Mouse (Mus musculus) T-helper 17 cell (primary cell): ENCODE results near the gene Ppp1r16b.

Experiments used
- in situ Hi-C, 2 experiments: fragments of 300-600 bp; cut with MboI, MseI; formaldehyde crosslinking; loops; 1 replicate in 1 of 2; 2 replicates in 1 of 2; pipeline ENCODE4 v1.15.1; 2025; ENCODE audit warnings: high pct_unique_total_duplicates in 2 of 2

Gene Ppp1r16b

DNA sequence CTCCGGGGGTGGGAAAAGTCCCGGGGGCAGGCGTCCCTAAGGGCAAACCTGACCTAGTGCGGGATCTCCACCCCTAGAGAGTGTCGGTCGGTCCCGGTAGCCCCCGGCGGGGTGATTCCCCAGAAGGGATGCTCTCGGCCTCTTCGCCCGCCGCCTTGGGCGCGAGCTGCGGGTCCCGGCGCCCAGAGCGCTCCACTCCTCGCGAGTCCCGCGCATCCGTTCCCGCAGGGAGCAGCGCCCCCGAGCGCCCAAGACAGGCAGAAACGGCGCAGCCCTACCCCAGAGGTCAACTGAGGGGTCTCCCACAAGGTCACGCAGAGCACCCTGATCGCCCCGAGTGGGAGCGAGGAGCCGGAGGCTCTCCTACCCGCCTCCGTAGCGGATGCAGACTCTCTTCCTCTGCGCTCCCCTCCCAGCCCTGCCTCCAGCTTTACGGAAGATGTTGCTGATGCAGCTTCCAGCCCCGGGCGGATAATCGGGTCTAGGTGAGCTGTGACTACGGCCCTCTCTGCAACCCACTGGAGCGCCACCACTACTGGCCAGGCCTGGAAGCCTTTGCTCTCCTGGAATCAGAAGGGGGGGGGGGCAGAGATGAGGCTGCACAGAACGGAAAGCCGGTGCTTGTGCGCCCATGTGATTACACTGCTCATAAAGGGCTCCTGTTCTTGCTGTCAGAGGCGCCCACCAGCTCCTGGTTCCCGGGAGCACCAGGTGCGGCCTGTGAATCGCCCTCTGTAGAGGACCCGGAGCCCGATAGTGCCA lies 2.7 kb downstream of the Ppp1r16b start:
- in situ Hi-C loops = loop anchor here in 1 of 2 experiments (5.0 kb wide), 2 partner anchors 69 to 636 kb away; no protein-coding TSS in a partner anchor

- in situ Hi-C loops = loop anchor here in 1 of 2 experiments (5.0 kb wide), 2 partner anchors 69 to 636 kb away; no protein-coding TSS in a partner anchor
Measured at GRCm38 (mm10) chr2:158668433-158669010, 3.3 kb downstream of the Ppp1r16b start.

- in situ Hi-C loops = loop anchor here in 1 of 2 experiments (5.0 kb wide), 3 partner anchors 38 to 637 kb away; no protein-coding TSS in a partner anchor
Measured at GRCm38 (mm10) chr2:158669199-158670195, 4.3 kb downstream of the Ppp1r16b start.

DNA sequence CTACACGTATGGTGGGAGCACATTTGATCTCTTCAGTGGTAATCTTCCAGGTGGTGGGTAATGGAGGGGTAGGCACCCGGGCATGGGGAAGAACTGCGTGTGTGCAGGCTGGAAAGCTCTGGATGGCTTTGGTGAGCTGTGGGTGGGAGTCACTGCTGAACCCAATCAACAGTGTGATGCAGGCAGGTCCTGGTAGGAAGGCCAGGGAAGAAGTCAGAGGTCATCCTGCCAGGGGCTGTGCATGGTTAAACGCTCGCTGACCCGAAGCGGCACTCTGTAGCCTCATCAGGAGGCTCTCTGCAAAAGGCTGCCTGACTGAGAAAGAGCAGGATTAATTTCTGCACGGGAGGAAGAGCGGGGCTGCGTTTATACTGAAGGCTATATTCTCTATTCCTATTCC lies 5.4 kb downstream of the Ppp1r16b start:
- in situ Hi-C loops = loop anchor here in 1 of 2 experiments (5.0 kb wide), 1 partner anchor 37 kb away; no protein-coding TSS in a partner anchor

- in situ Hi-C loops = loop anchor here in 1 of 2 experiments (5.0 kb wide), 1 partner anchor 34 kb away; no protein-coding TSS in a partner anchor
Measured at GRCm38 (mm10) chr2:158672829-158673228, 7.6 kb downstream of the Ppp1r16b start.

- in situ Hi-C loops = loop anchor here in 1 of 2 experiments (5.0 kb wide), 1 partner anchor 34 kb away; no protein-coding TSS in a partner anchor
Measured at GRCm38 (mm10) chr2:158673493-158673892, 8.3 kb downstream of the Ppp1r16b start.

GRCm38 (mm10) chr2:158674131-158674530 lies 8.9 kb downstream of the Ppp1r16b start:
- in situ Hi-C loops = loop anchor here in 1 of 2 experiments (5.0 kb wide), 1 partner anchor 33 kb away; no protein-coding TSS in a partner anchor

DNA sequence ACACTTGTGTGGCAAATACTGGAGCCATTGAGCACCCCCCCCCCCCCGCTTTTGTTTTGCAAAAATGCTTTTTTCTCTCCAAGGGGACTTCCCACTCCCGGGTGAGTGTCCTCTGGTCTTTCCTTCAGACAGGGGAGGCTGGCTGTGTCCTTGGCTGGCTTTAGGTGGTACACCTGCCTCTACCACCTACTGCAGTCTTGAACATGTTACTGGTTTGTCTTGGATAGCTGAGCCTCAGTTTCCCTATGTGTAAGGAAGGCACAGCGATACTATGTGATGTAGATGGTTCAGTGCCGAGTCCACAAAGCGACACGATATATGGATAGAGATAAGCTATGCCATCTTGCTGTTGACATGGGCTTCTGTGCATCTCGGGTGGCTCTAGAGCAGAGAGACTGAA lies 9.6 kb downstream of the Ppp1r16b start:
- in situ Hi-C loops = loop anchor here in 1 of 2 experiments (5.0 kb wide), 1 partner anchor 33 kb away; no protein-coding TSS in a partner anchor

GRCm38 (mm10) chr2:158675161-158675560 lies 10.0 kb downstream of the Ppp1r16b start:
- in situ Hi-C loops = no loop called here

- in situ Hi-C loops = no loop called here
Measured at GRCm38 (mm10) chr2:158675907-158676533, 10.8 kb downstream of the Ppp1r16b start.

GRCm38 (mm10) chr2:158677946-158678345 lies 12.7 kb downstream of the Ppp1r16b start:
- in situ Hi-C loops = no loop called here

- in situ Hi-C loops = no loop called here
Measured at GRCm38 (mm10) chr2:158679091-158679490, 13.9 kb downstream of the Ppp1r16b start.

GRCm38 (mm10) chr2:158680357-158680889 lies 15.2 kb downstream of the Ppp1r16b start:
- in situ Hi-C loops = no loop called here

- in situ Hi-C loops = no loop called here
Measured at GRCm38 (mm10) chr2:158681714-158682113, 16.5 kb downstream of the Ppp1r16b start.

DNA sequence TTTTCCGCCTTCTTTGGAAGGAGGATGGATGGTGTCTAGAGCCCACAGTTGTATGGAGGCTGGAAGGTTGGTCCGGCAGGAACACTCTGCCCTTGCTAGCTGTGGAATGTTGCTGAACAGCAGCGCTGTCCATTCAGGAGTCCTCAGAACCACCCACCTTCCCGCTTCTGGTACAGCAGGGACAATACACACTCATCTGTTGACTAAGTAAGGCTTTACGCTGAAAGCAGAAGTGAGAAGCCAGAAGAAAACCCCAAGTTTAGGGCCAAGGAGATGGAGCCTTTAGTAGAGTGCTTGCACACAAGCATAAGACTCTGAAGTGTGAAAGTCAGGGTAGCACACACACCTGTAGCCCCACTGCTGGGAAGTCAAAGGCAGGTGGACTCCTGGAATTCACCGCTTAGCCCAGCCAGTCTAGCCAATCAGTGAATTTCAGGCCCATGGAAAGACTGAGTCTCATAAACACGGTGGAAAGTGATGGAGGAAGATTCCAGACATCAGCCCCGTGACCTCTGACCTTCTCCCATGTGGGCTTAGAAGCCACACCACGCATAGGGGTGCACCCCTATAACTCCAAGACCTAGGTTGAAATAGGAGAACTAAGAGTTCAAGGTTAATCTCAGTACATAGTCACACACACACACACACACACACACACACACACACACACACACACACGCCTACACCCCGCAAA lies 17.3 kb downstream of the Ppp1r16b start:
- in situ Hi-C loops = no loop called here

DNA sequence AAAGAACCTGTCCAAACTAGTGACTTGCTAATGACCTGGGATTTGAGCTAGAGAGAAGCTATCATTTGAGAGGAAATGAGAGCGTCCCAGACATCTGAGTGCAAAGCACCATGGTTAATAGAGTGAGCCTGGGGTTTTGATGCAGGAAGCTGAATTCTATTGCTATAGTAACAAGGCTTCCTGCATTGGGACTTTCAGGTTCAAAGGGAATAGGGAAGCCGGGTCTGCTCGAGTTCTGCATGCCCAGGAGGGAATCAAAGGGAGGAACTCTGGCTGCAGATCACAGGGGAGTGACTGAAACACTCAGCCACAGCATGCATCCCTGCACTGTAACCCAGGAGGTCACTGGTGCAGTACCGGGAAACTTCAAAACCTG lies 17.8 kb downstream of the Ppp1r16b start:
- in situ Hi-C loops = no loop called here

DNA sequence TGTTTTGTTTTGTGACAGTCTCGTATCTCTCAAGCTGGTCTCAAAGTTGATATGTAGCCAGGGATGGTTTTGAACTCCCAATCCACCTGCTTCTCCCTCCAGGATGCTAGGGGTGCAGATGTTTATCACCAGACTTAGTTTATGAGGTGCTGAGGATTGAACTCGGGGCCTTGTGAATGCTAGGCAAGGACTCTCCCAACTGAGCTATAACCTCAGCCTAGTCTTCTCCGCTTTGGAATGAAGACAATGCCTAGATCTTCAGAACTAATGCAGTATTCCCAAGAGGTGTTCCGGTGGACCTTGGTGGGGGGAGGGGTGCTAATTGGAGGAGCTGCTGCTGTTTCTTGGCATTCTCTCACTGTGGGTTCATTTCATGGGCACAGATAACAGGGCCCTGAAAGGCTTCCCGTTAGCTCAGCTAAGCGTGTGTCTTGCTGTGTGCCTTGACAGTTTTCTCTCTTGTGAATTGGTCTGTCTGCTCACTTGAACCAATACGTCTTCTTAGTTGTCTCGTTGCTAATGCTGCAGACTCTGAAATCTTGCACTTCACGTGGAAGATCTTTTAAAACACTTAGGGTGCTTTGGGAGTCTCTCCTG lies 19.1 kb downstream of the Ppp1r16b start:
- in situ Hi-C loops = no loop called here

- in situ Hi-C loops = no loop called here
Measured at GRCm38 (mm10) chr2:158684910-158685309, 19.7 kb downstream of the Ppp1r16b start.

DNA sequence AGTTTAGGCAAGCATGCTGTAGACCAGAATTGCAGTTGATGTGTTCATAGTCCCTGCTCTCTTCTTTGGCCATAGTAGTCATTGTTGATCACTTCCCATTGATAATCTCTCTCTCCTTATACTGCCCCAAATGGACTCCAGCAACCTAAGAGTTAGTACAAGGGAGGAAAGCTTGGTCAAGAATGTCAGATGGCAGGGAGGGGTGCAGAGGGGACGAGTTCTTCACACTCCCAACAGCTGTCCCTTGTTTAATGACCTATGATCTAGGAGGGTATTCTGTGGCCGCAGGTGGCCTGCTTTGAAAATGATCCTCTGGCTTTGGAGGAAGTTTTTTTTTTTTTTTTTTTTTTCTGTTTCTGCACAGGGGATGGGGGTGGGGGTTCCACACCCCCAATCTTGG lies 21.2 kb downstream of the Ppp1r16b start:
- in situ Hi-C loops = no loop called here
